Mouse (Mus musculus) cerebellum, adult 18-20 months (tissue): ENCODE measurements at regions not wholly inside any gene's neighbourhood (a gene's known extent, or its start where the extent isn't known, plus 50 kb on each side); places are given as distances from the start of the nearest gene placed in this dataset.
A peak's percentile ranks its signal among the peaks of the same experiment; 100 is the strongest.
"Not testable (repeated sequence)": the region's sequence is repeated elsewhere in the genome, so short reads cannot be mapped to it uniquely, and the experiment has no call there.

Experiments
- DNase-seq, 2 experiments: peaks; one replicate each; pipeline ENCODE4 v3.0.0; 2021

DNA sequence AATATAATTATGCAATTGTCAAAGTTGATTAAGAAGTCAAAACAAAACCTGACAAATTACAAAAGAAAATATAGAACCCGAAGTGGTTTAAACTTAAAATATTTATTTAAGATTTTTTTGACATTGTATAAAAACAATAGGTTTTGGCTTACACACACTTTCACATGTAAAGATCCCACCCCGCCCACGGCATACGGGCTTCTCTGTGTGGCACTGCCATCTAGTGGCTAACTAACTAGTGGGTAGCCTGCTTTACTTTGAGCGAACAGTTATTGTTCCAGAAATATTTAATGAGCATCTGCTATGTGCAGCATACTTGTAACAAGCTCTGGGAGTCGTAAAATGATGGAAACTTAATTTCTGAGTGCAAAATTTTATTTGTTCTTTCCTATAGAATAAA is 716.3 kb upstream of the Intu start:
- peak; percentile 17 to 31 for DNase-seq

DNA sequence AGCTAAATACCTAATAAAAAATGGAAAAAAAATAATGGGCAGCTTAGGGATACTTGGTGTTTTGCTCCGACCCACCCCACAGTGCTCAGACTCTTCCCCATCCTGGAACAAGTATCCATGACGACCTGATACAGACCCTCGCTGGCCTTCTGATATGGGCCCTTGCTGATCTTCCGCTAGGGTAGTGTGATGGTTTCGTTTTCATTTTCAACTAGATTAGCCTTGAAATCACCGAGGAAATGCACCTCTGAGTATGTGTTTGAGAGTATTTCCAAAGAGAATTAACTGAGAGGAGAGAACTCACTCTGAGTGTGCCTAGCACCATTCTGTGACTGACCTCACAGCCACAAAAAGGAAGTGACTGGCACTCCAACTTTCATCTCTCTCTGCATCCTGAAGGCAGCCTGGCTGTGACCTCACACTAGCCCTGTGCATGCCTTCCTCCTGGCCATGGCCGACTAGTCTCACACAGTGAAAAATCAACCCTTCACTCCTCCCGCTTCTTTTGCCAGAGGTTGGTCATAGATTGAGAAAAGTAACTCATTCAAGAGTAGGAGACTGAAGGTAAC is 700.5 kb upstream of the Intu start:
- DNase-seq = no peak

DNA sequence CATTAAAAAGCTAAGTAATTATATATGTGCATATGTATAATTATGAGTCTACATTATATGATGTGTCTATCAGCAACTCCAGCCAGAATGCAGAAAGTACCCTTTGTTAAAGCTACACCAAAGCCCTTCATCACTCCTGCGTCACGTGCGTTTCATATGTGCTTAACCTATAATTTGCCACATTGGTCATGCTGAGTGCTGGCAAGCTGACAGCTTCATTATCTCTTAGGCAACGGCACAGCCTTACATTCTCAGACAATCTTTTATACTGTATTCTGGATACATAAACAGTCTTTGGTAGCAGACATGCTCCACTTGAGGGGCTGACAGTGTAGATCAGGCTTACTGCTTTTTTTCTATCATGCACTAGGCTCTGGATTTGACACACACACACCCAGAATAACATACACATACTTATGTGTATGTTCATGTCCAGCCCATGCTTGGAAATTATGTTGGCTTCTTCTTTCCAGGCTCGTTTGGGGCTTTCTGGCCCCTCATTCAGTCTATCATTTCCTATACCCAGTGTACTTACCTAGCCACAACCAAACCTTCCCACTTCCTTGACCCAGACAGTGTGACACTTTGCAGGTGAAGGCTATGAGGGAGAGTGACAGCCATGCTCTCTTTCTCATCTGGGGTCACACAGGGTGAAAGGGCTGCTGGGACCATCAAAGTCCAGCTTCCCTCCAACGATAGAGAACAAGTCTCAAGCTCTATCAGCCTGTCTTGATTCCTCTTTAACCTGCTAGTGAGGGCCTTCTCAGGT is 692.5 kb upstream of the Intu start:
- DNase-seq = no peak

DNA sequence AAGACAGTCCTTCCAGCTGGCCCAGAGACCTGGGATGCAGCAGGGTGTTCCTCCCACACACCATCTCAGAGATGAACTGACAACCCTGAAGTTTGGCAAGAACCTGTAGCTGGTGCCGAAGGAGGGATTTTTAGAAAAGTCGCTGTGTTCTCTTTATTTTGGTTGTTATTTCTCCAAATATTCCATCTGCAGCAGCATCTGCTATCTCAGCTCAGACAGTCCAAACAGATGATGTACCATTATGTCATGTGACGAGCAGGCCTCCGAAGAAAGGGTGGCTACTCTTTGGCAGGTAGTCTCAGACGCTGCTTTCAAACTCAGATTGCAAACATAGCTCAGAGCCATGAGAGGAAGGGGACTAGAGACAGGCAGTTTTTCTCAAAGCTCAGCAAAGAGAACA is 690.1 kb upstream of the Intu start:
- no peak for DNase-seq

DNA sequence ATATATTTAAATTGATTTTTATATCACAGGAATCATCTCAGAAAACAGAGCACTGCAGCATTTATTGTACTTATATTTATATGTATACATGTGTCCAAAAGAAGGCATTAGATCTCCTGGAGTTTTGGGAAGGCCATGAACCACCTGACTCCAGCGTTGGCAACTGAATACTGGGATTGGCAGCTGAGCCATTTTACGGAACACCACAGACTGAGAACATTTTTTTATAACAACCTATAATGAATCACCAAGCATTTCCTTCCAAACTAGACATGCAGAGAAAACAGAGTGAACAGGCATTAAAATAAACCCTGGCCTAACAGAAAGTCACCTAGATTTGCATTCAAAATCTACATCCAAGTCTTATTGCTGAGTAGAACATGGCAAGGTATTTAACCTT is 686.0 kb upstream of the Intu start:
- no peak for DNase-seq

DNA sequence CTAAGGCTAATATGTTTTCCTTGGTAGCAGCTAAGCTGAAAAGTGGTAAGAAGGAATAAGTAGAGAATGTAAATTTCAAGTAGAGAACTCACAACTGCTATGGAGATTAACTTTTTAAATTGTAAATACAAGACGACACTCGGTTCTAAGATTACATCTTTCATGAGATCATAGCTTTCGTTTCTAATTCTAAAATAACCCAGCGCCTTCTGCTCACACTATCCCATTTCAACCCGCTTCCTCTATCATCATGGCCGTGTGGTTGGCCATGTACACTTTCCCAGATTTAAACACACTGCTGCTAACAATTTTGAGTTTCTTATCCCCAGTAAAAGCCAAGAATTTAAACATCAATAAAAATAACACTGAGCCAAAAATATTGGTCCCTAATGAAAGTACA is 682.3 kb upstream of the Intu start:
- no peak for DNase-seq

DNA sequence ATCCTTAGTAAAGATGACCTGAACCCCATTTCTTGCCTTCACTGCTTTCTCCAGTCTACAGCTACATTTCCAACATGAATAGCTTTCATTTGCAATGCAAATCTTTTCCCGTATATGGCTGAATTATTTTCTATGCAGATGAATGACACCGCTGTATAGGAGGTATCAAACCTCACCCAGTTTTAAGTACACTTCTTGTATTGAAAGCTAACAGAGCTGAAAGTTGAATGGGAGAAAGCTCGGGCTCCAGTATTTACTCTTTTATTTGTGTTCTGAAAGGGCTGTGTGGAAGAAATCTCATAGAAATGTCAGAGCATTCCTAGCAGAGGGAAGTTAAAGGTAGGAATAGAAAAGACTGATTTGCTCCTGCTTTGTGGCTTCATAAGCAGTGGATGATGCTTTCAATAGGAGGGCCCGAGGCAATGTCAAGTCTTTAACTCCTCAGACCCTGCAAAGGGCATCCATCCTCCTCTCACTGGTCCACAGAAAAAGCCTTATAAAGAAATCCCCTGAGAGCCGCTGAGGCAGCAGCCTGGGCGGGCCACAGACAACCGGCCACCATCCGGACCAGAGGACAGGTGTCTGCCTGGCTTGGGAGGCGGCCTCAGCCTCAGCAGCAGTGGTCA is 673.8 kb upstream of the Intu start:
- no peak for DNase-seq

DNA sequence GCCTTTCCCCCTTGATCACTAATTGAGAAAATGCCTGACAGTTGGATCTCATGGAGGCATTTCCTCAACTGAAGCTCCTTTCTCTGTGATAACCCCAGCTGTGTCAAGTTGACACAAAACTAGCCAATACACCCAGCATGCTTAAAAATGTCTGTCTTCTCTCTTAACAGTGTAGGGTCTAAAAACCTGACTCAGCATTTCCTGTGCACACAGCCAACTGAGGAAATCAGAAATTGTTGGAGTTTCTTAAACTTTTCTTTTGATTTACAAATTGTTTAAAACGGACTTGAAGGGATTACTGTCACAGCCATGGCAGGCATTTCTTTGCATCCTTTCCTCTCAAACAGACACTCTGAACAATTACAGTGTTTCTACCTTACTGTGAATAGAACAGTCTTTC is 655.0 kb upstream of the Intu start:
- not testable (repeated sequence) for DNase-seq

DNA sequence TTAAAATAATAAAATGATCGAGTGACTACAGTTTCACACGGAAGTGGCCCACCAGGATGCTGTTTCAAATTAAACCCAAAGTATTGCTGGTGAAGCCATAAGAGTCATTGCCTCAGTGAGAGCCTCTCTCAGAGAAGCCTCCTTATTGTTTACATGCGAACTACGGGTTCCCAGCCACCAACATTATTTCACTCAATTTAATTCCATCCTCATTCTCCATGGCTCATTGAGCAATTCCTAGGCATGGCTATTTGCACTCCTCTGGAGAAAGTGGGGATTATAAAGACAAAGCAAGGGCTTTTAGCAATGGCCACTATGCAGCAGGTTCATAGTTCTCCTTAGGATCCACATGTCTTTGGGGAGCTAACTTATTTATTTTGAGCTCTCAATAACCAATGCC is 646.7 kb upstream of the Intu start:
- DNase-seq = no peak

DNA sequence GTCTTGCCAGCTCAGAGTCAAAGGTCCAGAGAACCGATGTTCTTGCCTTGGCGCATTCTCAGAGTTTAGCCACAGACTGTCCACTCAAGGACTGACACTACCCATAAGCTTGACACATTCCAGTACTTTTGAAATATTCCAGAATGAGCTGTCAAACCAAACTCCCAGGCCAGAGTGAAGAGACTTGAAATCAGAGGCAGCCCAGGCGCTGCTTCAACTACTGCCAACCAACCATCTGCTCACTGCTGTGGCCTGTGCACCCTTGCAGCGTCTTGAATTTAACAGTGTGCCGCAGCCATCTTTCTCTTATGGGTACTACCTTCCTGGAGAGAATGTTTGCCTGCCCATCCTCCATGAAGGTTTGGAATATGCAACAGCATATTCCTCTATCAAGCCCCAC is 642.7 kb upstream of the Intu start:
- no peak for DNase-seq

DNA sequence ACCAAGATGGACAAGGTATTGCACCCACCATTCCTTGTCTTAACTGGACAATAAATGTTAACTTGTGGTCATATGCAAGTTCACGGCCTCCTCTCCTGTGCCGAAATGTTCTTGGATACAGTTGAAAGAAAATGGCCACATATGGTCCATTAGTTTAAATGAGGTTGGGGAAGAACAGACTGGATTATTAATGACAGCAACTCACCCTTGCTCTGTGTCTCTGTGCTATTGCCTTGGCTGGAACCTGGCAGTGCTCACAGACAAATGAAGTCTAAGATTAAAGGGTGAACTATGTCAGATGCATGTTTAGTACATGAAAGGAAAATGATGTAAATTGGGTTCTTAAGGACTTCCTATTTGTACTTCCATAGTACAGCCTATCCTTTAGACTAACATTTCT is 641.9 kb upstream of the Intu start:
- DNase-seq = no peak

DNA sequence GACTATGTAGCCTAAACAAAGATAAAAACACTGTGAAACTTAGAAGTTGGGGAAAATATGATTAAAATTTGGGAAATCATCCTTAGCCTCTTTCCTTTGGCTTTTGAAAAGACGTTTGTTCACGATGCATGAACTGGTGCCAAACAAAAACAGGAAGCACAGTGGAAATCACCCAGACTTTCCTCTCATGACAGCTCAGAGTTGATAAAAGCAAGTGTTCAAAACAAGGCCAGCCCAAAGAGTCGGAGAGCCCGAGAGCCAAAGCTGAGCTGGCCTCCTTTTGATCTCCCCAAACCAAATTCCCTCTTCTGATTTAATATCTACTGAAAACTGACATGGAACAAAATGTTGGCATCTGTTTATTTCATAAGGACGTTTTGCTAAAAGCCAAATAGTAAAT is 632.1 kb upstream of the Intu start:
- no peak for DNase-seq

DNA sequence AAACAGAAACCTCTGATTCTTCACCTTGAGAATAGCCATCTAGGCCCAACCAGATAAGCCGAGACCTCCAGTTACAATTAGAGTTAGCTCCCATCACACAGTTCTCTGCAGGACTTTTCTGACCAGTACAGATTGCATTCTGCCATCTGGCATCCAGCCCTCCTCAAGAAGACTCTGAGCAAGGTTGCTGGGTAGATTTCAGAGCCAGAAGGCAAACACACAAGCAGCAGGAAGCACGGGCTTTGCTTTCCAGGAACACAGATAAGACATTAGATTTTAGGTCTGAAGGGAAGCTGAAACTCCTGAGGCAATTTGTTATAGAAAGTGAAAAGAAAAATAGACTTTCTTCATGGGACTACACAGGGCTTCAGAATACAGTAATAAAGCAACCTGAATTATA is 630.9 kb upstream of the Intu start:
- no peak for DNase-seq

DNA sequence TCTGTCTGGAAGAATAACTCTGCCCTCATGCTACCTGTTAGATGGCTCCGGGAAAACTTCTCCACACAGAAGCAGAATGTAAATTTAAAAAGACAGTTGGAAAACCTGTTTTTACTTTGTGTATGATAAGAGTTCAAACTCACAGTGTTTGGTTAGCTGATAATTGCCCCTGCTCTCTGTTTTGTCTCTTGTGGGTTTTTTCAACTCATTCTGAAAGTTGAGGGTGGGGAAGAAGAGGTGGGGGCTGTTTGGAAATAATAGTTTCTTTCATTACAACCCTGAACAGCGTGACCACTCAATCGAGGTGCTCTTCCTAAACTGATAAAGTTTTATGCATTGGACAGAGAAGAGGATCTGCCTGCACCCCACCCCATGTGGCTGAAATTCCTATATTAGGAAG is 626.7 kb upstream of the Intu start:
- no peak for DNase-seq

DNA sequence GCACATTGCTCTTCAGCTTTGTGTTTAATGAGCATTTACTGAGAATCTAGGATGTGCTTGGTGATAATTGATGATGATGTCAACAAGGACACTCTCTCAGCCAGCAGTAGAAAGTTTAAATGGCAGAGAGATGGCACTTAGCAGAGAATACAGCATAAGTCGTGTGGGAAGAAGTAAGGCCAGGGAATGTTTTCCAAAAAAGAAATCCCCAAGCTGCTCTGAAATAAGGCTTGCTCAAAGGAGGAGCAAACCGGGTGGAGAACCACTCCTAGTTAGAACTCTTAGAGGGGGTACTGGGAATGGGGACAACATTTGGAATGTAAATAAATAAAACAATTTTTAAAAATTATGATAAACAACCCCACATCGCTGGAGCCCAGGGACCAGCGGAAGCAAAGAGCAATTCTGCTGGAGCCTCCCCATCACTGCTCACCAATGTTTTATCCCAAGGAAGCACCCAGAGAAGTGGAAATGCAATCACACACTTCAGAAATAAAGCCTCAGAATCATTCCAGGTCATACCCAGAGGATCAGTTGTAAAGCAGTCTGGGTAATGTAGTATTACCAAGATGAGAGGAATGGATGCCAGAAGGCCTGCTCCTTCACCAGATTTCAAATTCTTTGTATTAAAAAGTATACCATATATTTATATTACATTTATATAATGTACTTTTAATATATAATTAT is 622.3 kb upstream of the Intu start:
- DNase-seq = no peak

DNA sequence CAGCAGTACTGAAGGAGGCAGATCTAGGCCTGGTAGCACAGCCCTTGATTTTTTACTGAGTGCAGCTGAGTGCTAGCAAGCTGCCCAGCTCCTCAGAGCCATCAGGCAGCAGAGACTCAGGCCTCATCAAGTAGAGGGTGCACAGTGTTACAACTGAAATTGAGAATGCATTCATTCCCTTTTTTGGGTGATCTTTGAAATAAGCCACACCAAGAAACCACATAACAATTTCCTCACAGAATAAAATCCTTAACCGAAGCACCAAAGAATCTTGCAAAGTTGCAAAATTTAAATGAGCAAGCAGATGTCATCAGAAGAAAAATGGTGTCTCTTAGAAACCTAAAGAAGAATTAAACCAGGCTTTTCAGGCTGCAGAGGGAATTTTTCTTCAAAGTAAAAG is 621.4 kb upstream of the Intu start:
- no peak for DNase-seq

DNA sequence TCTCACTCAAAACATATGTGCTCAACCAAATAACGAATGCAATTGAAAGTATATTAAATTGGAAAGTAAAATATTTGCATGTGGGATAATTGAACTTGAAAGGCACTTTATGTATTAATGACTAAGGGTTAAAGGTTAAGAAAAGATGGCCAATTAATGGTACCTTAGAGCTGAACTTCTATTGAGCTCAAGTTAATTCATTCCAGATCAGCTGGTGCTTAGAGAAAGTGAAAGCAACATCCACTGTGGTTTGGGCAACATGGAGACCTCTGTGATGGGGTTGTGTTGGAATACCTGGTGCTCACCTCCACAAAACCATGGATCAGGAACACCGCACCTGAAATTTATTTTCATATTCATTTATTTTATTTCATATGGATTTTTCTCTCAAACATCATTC is 612.5 kb upstream of the Intu start:
- DNase-seq = no peak

DNA sequence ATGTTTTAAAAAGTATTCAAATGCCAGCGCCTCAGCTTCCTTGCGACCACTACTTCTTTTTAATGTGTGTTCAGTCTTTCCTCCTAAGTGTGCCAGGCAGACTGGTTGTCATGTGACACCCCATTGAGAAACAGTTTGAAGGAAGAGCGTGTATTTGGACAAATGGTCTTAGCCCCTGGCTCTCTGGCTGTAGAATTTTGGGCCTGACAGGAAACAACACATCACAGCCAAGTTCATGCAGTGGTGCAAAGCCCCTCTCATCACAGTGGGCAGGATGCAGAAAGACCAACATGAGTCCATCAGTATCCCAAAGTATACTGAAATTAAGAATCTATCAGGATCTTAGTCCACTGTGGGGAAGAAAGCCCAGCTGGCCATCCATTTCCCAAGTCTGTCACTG is 605.6 kb upstream of the Intu start:
- no peak for DNase-seq

DNA sequence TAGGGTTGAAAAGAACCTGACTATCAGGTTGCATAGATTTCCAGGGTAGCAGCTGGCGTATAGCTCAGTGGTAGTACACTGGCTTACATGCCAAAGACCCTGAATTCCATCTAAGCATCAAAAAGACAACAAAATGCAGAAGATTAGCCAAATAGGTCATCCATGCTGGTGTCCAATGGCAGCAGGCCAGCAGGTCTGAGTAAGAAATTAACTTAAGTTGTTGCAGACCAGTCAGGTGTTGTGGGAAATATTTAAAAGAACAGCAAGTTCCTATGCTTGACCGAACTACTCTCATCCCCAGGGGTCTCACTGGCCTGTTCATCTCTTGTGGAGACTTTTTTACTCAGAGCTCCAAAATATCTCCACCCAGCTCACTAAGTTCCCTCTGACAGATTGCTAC is 602.7 kb upstream of the Intu start:
- no peak for DNase-seq

DNA sequence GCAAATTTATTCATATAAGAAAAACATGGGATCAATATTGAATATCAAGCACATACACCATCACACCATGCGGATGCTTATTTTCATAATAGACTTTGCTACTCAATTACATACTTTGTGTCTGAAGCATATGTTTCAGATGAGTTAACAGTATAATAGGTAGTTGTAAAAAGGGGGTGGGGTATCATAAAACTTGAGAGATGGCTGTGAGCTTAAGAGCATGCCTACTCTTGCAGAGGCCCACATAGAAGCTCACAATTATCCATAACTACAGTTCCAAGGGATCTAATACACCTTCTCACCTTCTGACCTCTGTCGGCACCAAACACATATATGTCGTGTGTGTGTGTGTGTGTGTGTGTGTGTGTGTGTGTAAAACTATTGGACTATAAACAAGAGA is 597.7 kb upstream of the Intu start:
- no peak for DNase-seq

DNA sequence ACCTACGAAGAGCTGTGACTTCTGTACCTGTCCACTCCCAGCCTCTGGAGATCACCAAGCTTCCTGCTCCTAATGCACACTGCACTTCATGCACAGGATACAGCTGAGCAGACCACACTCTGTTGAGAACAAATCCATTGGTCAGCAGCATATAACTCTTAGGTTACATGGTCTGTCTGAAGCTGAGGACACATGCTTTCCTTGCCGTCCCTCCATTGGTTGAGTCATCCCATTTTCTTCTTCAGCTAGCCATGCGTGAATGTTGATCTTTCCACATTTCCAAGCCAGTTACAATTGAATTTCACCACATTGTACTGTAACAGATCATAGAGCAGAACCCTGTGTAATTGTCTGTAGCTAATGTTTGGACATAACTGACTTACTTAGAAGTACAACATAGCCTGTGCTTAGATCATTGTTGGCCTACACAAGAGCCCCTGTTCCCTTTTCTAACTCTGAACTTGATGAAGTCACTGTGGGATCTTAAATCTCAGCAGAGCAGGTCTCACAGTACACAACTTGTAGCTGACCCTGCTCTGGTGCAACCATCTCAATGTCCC is 593.3 kb upstream of the Intu start:
- DNase-seq = no peak

DNA sequence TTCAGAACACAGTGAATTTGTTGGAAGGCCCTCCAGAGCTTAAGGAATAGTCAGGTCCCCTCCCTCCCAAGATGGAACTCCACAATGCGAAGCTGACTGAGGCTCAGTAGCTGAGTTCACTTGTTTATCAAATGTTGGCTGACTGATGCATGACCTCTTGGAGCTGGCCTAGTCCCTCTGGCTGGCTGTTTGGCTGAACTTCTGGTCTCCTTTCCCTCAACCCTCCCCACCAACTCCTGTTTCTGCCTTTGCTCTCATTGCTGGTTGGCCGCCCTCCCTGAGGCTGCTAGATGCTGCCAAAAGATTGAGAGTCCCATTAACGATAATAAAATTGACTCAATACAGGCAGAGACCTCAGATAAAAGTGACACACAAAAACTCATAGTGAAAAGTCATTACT is 586.5 kb upstream of the Intu start:
- DNase-seq = no peak

DNA sequence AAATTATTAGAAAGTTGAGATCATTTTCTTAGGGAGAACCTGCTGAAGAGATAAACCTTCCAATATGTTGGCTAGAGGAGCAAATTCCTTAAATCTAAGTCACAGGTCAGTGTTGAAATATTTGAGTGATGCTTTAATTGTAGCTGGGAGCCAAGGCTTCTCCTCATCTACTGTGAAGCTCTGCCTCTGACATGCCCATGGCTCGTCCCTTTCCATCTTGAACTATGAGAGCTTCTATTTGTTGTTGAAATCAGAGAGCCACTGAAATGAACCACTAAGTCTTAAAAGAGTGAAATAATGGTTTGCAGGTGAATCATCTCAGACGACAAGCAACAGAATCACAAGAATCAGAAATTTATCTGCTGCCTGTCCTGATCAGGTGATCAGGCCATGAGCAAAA is 579.0 kb upstream of the Intu start:
- no peak for DNase-seq

DNA sequence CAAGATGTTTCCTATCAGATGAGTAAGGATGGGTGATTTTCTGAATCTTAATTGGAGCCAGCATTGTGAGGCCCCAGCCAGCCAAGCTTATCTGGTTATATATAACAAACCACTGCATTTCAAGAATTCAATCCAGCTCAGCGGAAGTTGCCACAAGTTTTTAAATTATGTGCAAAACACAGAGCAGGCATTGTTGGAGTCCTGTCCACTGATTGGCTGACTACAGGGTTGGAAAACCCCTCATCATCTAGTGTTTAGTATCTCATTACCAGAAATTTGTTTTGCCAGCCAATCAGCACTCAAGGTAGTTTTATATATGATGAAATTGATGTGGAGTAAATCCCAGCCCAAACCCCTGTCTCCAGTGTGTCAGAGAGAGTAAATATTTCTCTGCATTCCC is 578.5 kb upstream of the Intu start:
- no peak for DNase-seq
